Mouse (Mus musculus) stomach, postnatal 0 days (tissue): ENCODE data around the gene Rhno1. TPM values are rescaled to one million over a fixed set of nuclear protein-coding genes. Genes with fewer than 3 reads are reported as not detected.

ENCODE experiments used
- ATAC-seq: fragments of 200-750 bp; cut with Nextera tagmentation; 2 replicates; pipeline ENCODE4 v1.8.0; 2017; ENCODE audit not compliant: low FRiP score, low TSS enrichment
- DNase-seq: peaks from one replicate; pipeline ENCODE4 v3.0.0-alpha.2; 2016; ENCODE audit warnings: low spot score
- H3K27ac ChIP-seq: fragments of 300-500 bp; sonication (generic); replicated peaks from 2 replicates; pipeline ENCODE4 v1.5.1; 2014; ENCODE audit warnings: mild to moderate bottlenecking, control low read depth
- H3K27me3 ChIP-seq: fragments of 300-500 bp; sonication (generic); 2 replicates; pipeline ENCODE4 v1.6.1; 2014; ENCODE audit warnings: low read length; ENCODE audit not compliant: control insufficient read depth, insufficient read depth
- H3K36me3 ChIP-seq: fragments of 300-500 bp; sonication (generic); 2 replicates; pipeline ENCODE4 v1.6.1; 2014; ENCODE audit warnings: low read length, mixed read lengths; ENCODE audit not compliant: control insufficient read depth, insufficient read depth
- H3K4me1 ChIP-seq: fragments of 300-500 bp; sonication (generic); replicated peaks from 2 replicates; pipeline ENCODE4 v1.6.1; 2014; ENCODE audit warnings: antibody characterized with exemption; ENCODE audit not compliant: control insufficient read depth, insufficient read depth
- H3K4me2 ChIP-seq: fragments of 300-500 bp; sonication (generic); replicated peaks from 2 replicates; pipeline ENCODE4 v1.6.1; 2014; ENCODE audit warnings: low read depth, mild to moderate bottlenecking, control low read depth, moderate library complexity
- H3K4me3 ChIP-seq: fragments of 300-500 bp; sonication (generic); 2 replicates; pipeline ENCODE4 v1.5.1; 2014; ENCODE audit warnings: low read depth, low read length, control low read depth
- H3K9ac ChIP-seq: fragments of 300-500 bp; sonication (generic); 2 replicates; pipeline ENCODE4 v1.6.1; 2014; ENCODE audit warnings: mild to moderate bottlenecking, low read length, control low read depth, mixed read lengths
- H3K9me3 ChIP-seq: fragments of 300-500 bp; sonication (generic); 2 replicates; pipeline ENCODE4 v1.6.1; 2016; ENCODE audit warnings: low read length; ENCODE audit not compliant: control insufficient read depth
- CTCF ChIP-seq: IDR thresholded peaks from 2 replicates; pipeline ENCODE4 v1.5.1; 2016; ENCODE audit warnings: antibody characterized with exemption, low read depth, mild to moderate bottlenecking, moderate library complexity
- EP300 ChIP-seq: optimal IDR thresholded peaks from 2 replicates; pipeline ENCODE3; 2016; ENCODE audit warnings: antibody characterized with exemption
- WGBS: fragments of 180-500 bp; shearing (Covaris S2); extraction: QIAGEN DNeasy Blood & Tissue Kit; methylation state at CpG from one replicate; pipeline ENCODE4 v1.1.7; 2014; 5-methylcytosine and 5-hydroxymethylcytosine counted together
- polyA plus RNA-seq: library from polyadenylated mRNA; unstranded; fragments of >200 nt; fragmentation: Nextera tagmentation; extraction: Ambion mirVana; gene quantifications from 2 replicates; pipeline ENCODE4 v1.2.1, GENCODE M21; 2015

Rhno1 gene
- polyA plus RNA-seq, 1 experiment from 2014 or later = 41.0 TPM

DNA sequence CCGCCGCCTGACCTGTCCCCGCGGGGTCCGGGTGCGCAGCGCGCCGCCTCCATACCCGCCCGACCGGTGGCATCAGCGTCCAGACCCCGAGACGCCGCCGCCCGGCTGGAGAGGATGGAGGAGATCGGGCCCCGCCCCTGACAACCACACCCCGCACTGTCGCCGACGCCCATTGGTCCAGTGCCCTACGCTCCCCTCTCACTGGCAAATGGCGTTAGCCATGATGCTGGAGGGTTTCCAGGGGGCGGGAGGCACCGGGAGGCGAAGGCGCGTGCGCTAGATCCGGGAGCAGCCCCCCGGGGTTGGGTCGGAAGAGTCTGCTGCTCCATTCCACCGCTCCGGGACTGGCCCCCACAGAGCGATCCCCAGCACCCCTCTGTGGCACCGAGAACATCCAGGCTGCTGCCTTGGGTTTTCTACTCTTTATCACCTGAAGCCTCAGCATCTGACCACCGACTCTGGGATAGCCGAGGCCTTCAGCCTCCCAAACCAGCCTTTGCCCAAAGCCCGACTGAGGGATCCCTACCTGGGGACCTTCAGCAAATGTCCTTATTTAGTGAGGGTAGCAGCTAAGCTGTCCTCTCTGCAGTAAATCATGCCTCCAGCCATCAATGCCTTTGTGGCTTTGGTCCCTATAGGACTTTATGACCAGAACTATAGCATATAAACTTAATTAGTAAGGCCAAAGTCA, 6.8 kb downstream of the Rhno1 start, which contains the start of gene Tulp3:
TSS of gene Tulp3 (minus strand) at position 126 of the 691 bp plus-strand sequence.
- ATAC-seq = peak; percentile 98
- peak; percentile 94 for DNase-seq
- peak within 1 kb of the TSS; percentile 80 for H3K4me2 ChIP-seq
- under 1% methylated on average over 36 of the region's 42 CpGs for WGBS
- no peaks in the 10 kb centered on the region for H3K27me3 ChIP-seq
- H3K36me3 ChIP-seq = peaks cover 4% of the 10 kb centered on the region
- H3K27ac ChIP-seq = peak within 1 kb of the TSS; percentile 85
- no peak for TF ChIP-seq EP300
- TF ChIP-seq CTCF = peak; percentile 5; the same call in 1 of the 2 replicates
- no peaks in the 10 kb centered on the region for H3K9me3 ChIP-seq
- H3K4me1 ChIP-seq = no peaks in the 10 kb centered on the region
- peak within 1 kb of the TSS; percentile 75 for H3K4me3 ChIP-seq
- peak within 1 kb of the TSS; percentile 76 for H3K9ac ChIP-seq

DNA sequence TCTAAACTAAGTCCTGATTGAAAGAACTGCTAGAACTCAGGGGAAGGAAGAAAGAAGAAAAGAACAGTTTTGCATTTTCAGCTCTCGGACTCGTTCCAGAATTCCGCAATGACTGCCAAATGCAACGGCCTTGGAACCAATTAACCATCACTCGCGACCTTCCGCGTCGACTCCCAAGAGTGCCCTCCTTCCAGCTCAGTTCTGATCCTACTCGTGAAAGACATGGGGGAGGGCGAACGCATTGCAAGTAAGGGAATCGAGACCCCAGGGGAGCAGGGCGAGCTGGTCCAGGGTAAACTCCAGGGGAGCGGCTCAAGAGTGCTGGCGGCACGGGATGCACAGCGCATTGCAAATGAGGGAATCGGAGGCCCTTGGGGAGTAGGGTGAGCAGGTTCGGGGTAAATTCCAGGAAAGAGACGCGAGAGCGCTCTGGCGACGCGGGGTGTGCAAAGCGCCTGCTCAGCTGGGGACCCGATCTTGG, 7.5 kb downstream of the Rhno1 start:
- peak; percentile 73 for ATAC-seq
- no peak for DNase-seq
- no peaks in the 10 kb centered on the region for H3K9me3 ChIP-seq

DNA sequence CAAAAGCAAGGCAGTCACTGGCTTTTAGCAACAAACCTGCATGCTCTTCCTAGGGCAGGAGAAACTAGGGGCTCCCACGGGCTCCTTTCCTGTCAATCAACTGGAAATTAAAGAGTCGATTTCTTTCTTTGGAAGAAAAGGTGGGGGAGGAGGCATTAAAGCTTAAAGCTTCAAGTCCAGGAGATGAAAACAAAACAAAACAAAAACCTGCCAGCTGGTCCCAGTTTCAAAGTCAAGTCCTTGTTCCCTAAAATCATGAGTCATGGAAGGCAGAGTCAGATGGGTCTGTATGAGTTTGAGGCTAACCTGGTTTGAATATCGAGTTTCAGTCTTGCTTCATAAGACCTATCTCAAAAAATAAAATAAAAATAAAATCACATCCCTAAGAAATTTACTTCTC, 8.6 kb downstream of the Rhno1 start:
- ATAC-seq = no peak
- 47% methylated on average over 3 of the region's 3 CpGs for WGBS
- no peak for TF ChIP-seq EP300
- TF ChIP-seq CTCF = no peak
- H3K9ac ChIP-seq = no peak overlapping the region
- H3K27ac ChIP-seq = no peak overlapping the region
- no peak for DNase-seq
- H3K4me1 ChIP-seq = no peaks in the 10 kb centered on the region
- no peaks in the 10 kb centered on the region for H3K27me3 ChIP-seq
- no peak overlapping the region; the same call in 1 of the 2 replicates for H3K4me2 ChIP-seq
- H3K9me3 ChIP-seq = no peaks in the 10 kb centered on the region
- H3K36me3 ChIP-seq = peaks cover 6% of the 10 kb centered on the region
- H3K4me3 ChIP-seq = no peak overlapping the region

More for the DNA sequence above, 7.5 kb downstream of the Rhno1 start:
- under 1% methylated on average over 28 of the region's 28 CpGs for WGBS
- Histone ChIP-seq H3K4me1 (no peaks in the 10 kb centered on the region), H3K27ac (peak overlapping the region; percentile 85), H3K9ac (peak overlapping the region; percentile 76), H3K4me2 (peak overlapping the region; percentile 80), H3K36me3 (peaks cover 6% of the 10 kb centered on the region), H3K4me3 (peak overlapping the region; percentile 75), H3K27me3 (no peaks in the 10 kb centered on the region)
- TF ChIP-seq EP300 (no peak), CTCF (no peak)

DNA sequence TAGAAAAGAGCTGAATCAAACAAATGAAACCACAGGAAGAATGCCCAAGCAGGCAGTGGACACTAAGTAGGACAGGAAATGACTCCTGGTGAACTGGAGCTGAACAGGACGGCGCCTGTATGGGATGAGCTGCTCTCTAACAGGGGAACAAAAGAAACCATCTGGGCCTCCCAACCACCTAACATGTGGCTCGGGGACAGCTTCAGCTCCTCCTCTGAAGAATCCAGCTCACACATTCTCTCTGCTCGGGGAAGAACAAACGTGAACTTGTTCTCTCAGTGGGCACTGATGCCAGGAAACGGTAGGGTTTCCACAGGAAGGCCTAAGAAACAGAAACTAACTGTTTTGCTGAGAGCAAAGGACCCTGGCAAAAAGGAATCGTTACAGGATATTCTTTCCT, 13.0 kb downstream of the Rhno1 start:
- Histone ChIP-seq H3K4me2 (no peak overlapping the region), H3K27me3 (no peaks in the 10 kb centered on the region), H3K9me3 (no peaks in the 10 kb centered on the region), H3K4me1 (no peaks in the 10 kb centered on the region), H3K4me3 (no peak overlapping the region), H3K36me3 (peaks cover 2% of the 10 kb centered on the region; the same call in 1 of the 2 replicates), H3K27ac (no peak overlapping the region), H3K9ac (no peak overlapping the region)
- no peak for TF ChIP-seq EP300
- no peak for TF ChIP-seq CTCF
- WGBS = 63% methylated on average over 7 of the region's 7 CpGs
- ATAC-seq (no peak), DNase-seq (no peak)

DNA sequence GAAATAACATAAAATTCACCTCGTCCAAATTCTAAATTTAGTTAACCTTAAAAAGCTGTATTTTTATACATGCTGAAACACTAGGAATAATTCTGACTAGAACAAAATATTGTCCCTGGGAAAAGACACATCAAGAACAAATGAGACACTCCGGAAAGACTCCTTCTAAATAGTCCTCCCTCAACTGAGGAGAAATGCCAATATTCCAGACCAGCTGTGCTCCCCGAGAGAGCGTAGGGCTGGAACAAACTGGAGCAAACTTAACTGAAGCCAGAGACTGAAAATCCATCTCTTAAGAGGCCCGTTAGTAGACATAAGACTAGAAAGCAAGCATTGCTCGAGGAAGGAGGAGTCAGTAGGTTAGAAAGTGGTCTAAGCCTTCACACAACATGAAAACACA, 15.9 kb downstream of the Rhno1 start:
- DNase-seq = no peak
- H3K4me2 ChIP-seq = no peak overlapping the region
- no peak for TF ChIP-seq CTCF
- TF ChIP-seq EP300 = no peak
- peak overlapping the region; percentile 36; the same call in 1 of the 2 replicates for H3K27ac ChIP-seq
- no peak overlapping the region for H3K9ac ChIP-seq
- H3K4me3 ChIP-seq = no peak overlapping the region
- H3K27me3 ChIP-seq = no peaks in the 10 kb centered on the region
- 63% methylated on average over 6 of the region's 6 CpGs for WGBS
- peaks cover 2% of the 10 kb centered on the region; the same call in 1 of the 2 replicates for H3K36me3 ChIP-seq
- no peaks in the 10 kb centered on the region for H3K9me3 ChIP-seq
- no peak for ATAC-seq
- H3K4me1 ChIP-seq = no peaks in the 10 kb centered on the region

DNA sequence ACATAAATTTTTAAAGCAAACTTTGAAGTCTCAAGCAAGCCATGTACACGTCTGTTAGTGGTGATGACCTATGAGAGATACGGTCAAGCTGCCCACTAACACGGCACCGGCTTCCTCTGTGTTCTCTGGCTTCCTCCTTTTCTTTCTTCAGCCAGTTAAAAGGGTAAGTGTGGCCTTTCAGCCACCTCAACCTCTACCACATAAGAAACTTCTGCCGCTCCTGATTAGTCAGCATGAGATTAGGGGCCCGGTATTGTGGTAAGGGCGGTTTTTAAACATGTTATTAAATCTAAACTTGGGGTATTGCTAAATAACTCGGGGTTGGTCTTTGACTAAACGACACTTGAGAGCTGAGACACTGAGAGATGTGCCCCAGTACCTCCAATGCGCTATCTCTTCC, 17.1 kb downstream of the Rhno1 start:
- no peak overlapping the region for H3K4me2 ChIP-seq
- no peak for TF ChIP-seq CTCF
- TF ChIP-seq EP300 = no peak
- H3K27me3 ChIP-seq = no peaks in the 10 kb centered on the region
- 69% methylated on average over 10 of the region's 10 CpGs for WGBS
- H3K4me1 ChIP-seq = no peaks in the 10 kb centered on the region
- no peak overlapping the region for H3K27ac ChIP-seq
- no peaks in the 10 kb centered on the region for H3K9me3 ChIP-seq
- H3K4me3 ChIP-seq = no peak overlapping the region
- no peak overlapping the region for H3K9ac ChIP-seq
- DNase-seq (no peak), ATAC-seq (no peak)
- H3K36me3 ChIP-seq = no peaks in the 10 kb centered on the region
